Mouse (Mus musculus): Measurements from ENCODE around the gene Mrps27.

DNA sequence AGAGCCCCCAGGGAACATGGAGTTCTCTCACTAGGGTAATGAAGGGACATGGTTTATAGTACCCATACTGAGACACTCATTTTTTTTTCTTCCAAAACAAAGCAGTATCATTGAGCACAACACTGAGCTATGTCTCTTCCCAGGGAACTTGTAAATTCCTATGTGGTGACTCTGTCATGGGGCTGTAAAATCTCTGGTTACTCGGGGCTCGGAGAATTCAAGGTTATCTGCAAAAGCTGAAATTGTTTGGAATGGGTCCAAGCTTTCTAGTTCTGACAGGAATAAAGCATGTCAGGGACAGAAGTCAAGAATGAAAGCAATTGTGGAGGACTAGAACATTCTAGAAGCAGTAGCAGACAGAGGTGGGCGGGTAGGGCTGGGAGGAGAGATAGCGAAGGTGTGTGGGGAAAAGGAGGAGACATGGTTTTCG is 36.6 kb upstream of the Mrps27 start:
- TF ChIP-seq CTCF (IDR thresholded peaks at IDR 0.05; ENCODE audit: control insufficient read depth, insufficient read depth, insufficient read length) (no peak), USF1 (IDR thresholded peaks at IDR 0.05; ENCODE audit: low read depth) (no peak), MAX (IDR thresholded peaks at IDR 0.05) (no peak), MYOG (IDR thresholded peaks at IDR 0.05; ENCODE audit: control insufficient read depth, extremely low read depth, insufficient read length) (no peak), FOSL1 (IDR thresholded peaks at IDR 0.05; ENCODE audit: insufficient read depth, low read length, poor library complexity, severe bottlenecking) (peak; percentile 62), CEBPB (IDR thresholded peaks at IDR 0.05; ENCODE audit: low read depth) (no peak), MYOD1 (IDR thresholded peaks at IDR 0.05; ENCODE audit: control insufficient read depth, insufficient read length, low read depth) (no peak)

All from C2C12 (cell line).